Mouse (Mus musculus): ENCODE measurements around the gene Kdm4c.
"Not testable (repeated sequence)": the region's sequence is repeated elsewhere in the genome, so short reads cannot be mapped to it uniquely, and the experiment has no call there.

The Kdm4c gene

DNA sequence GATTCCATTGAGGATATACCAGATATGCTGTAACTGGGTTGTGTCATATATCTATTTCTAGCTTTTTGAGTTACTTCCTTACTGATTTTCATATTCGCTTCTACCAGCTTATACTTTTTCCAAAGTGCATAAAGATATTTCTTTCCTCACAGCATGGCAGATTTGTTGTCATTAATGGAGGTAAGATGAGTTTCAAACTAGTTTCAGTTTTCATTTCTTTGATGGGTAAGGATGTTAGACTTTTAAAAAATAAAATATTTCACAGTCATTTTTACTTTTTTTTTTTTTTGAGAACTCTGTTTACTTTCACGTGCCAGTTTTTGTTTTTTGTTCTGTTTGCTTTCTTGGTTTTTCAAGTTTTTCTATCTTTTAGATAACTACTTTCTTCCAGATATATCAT, 70.6 kb downstream of the Kdm4c start:
- no peak for DNase-seq

DNA sequence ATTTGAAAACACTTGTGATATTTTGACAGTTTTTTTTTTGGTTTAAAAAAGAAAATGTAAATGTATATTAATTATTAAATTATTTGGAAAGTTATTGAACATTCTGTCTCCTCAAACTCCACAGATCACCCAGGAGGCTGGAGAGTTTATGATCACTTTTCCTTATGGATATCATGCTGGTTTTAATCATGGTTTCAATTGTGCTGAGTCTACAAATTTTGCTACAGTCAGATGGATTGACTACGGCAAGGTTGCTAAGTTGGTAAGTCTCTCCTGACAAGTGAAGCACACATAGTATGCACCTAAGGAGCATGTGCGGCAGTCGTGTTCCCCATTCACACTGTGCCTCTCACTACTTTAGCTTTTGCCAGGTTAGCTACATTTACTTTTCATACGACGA, 73.1 kb downstream of the Kdm4c start:
- no peak for DNase-seq

DNA sequence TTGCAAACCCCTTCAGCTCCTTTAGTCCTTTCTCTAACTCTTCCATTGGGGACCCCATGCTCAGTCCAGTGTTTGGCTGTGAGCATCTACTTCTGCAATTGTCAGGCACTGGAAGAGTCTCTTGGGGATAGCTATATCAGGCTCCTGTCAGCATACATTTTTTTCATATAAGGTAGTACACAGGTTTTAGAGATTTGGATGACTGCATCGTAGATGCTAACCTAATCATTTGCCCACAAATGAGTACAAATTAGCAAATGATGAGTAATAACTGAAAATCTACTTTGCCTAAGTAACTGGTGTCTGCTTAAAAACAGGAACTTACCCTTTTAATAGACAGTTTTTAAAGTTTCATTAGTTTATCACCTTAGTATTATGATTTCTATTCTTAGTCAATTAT, 77.0 kb downstream of the Kdm4c start:
- no peak for DNase-seq

GRCm38 (mm10) chr4:74357479-74357878, 115.2 kb downstream of the Kdm4c start:
- no peak for DNase-seq

GRCm38 (mm10) chr4:74360274-74360673, 118.0 kb downstream of the Kdm4c start:
- DNase-seq, result no peak

- no peak for DNase-seq
Observed at GRCm38 (mm10) chr4:74386583-74386982, 144.3 kb downstream of the Kdm4c start.

DNA sequence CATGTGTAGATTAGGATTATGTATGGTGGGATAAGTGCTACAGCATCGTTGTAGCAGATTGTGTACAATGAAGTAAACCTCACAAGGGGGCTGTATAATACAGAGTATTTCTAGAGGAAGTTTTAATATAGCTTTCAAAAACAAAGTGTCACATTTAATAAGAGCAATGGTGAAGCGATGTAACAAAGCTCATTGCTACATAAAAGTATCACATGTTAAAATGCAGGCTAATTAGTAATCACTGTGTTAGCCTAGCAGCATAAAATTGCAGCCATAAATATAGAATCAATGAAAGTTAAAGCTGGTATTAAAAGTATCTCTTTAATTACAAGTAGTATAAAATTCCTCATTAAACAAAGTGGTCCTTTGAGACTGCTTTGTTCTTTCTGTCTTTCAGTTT, 150.9 kb downstream of the Kdm4c start:
- DNase-seq, result no peak

GRCm38 (mm10) chr4:74396562-74396961, 154.3 kb downstream of the Kdm4c start:
- DNase-seq, result no peak

- not testable (repeated sequence) for DNase-seq
Observed at GRCm38 (mm10) chr4:74401617-74402313, 159.5 kb downstream of the Kdm4c start.

- DNase-seq, result no peak
Observed at GRCm38 (mm10) chr4:74408731-74409130, 166.4 kb downstream of the Kdm4c start.

DNA sequence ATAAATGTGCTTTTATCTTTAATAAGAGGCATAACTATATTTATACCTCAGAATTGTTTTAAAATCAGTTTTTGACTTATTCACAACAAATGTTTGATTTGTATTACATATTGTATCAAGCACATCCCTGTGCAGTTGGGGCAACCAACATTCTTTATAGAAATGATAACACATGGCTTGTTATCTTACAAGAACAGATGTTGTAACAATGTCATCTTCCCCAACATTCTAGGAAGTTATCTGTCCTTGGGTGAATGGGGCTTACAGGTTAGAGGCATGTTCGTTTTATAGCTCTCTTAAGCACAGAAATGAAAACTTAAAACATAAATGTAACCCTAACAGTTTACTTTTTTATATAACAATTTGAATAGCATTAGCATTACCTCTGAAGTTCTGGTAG, 177.5 kb downstream of the Kdm4c start:
- DNase-seq, result no peak
